Mouse (Mus musculus): ENCODE data around the gene Cmtm7. TPM values are rescaled to one million over a fixed set of nuclear protein-coding genes. Genes with fewer than 3 reads are reported as not detected.

Gene Cmtm7
- polyA plus RNA-seq, 1 experiment from 2014 or later: 12.2 TPM

- Histone ChIP-seq H3K4me3 (no peak overlapping the region), H3K36me3 (replicated peaks) (no peaks in the 10 kb centered on the region), H3K9ac (no peak overlapping the region), H3K27me3 (replicated peaks) (no peaks in the 10 kb centered on the region), H3K27ac (no peak overlapping the region), H3K4me2 (no peak overlapping the region), H3K9me3 (no peaks in the 10 kb centered on the region), H3K4me1 (peaks cover 7% of the 10 kb centered on the region)
- WGBS: 71% methylated on average over 4 of the region's 4 CpGs
- ATAC-seq (replicated peaks): no peak
Measured at GRCm38 (mm10) chr9:114775272-114775671, 6.4 kb downstream of the Cmtm7 start.

- no peaks in the 10 kb centered on the region for H3K27me3 ChIP-seq (replicated peaks)
- H3K27ac ChIP-seq: no peak overlapping the region
- H3K36me3 ChIP-seq (replicated peaks): no peaks in the 10 kb centered on the region
- no peak overlapping the region for H3K4me3 ChIP-seq
- H3K9ac ChIP-seq: no peak overlapping the region
- no peak overlapping the region for H3K4me2 ChIP-seq
- no peak for ATAC-seq (replicated peaks)
- WGBS: 83% methylated on average over 6 of the region's 6 CpGs
- no peaks in the 10 kb centered on the region for H3K9me3 ChIP-seq
- H3K4me1 ChIP-seq: peaks cover 3% of the 10 kb centered on the region; the same call in 1 of the 2 replicates
Measured at GRCm38 (mm10) chr9:114774629-114775028, 7.0 kb downstream of the Cmtm7 start.

- ATAC-seq (replicated peaks): no peak
- no peaks in the 10 kb centered on the region for H3K9me3 ChIP-seq
- no peak overlapping the region for H3K27ac ChIP-seq
- H3K4me3 ChIP-seq: no peak overlapping the region
- H3K4me1 ChIP-seq: peaks cover 3% of the 10 kb centered on the region; the same call in 1 of the 2 replicates
- H3K27me3 ChIP-seq (replicated peaks): no peaks in the 10 kb centered on the region
- H3K9ac ChIP-seq: no peak overlapping the region
- no peaks in the 10 kb centered on the region for H3K36me3 ChIP-seq (replicated peaks)
- H3K4me2 ChIP-seq: no peak overlapping the region
- WGBS: 89% methylated on average over 7 of the region's 7 CpGs
Measured at GRCm38 (mm10) chr9:114771565-114771964, 10.1 kb downstream of the Cmtm7 start.

GRCm38 (mm10) chr9:114770224-114770623, 11.4 kb downstream of the Cmtm7 start:
- Histone ChIP-seq H3K4me3 (no peak overlapping the region), H3K4me1 (peaks cover 2% of the 10 kb centered on the region; the same call in 1 of the 2 replicates), H3K27me3 (replicated peaks) (no peaks in the 10 kb centered on the region), H3K9ac (no peak overlapping the region), H3K9me3 (no peaks in the 10 kb centered on the region), H3K36me3 (replicated peaks) (no peaks in the 10 kb centered on the region), H3K27ac (no peak overlapping the region), H3K4me2 (no peak overlapping the region)
- ATAC-seq (replicated peaks): no peak
- WGBS: 88% methylated on average over 4 of the region's 4 CpGs

- Histone ChIP-seq H3K27ac (no peak overlapping the region), H3K36me3 (replicated peaks) (no peaks in the 10 kb centered on the region), H3K9me3 (no peaks in the 10 kb centered on the region), H3K4me3 (no peak overlapping the region), H3K4me2 (no peak overlapping the region), H3K4me1 (no peaks in the 10 kb centered on the region), H3K27me3 (replicated peaks) (no peaks in the 10 kb centered on the region), H3K9ac (no peak overlapping the region)
- ATAC-seq (replicated peaks): no peak
- 62% methylated on average over 10 of the region's 10 CpGs for WGBS
Measured at GRCm38 (mm10) chr9:114768066-114768465, 13.6 kb downstream of the Cmtm7 start.

GRCm38 (mm10) chr9:114767507-114767906, 14.1 kb downstream of the Cmtm7 start:
- Histone ChIP-seq H3K27me3 (replicated peaks) (no peaks in the 10 kb centered on the region), H3K4me2 (no peak overlapping the region), H3K4me3 (no peak overlapping the region), H3K4me1 (no peaks in the 10 kb centered on the region), H3K9me3 (no peaks in the 10 kb centered on the region), H3K27ac (no peak overlapping the region), H3K36me3 (replicated peaks) (no peaks in the 10 kb centered on the region), H3K9ac (no peak overlapping the region)
- 86% methylated on average over 2 of the region's 2 CpGs for WGBS
- no peak for ATAC-seq (replicated peaks)

GRCm38 (mm10) chr9:114767030-114767429, 14.6 kb downstream of the Cmtm7 start:
- Histone ChIP-seq H3K4me3 (no peak overlapping the region), H3K27ac (no peak overlapping the region), H3K36me3 (replicated peaks) (no peaks in the 10 kb centered on the region), H3K4me1 (no peaks in the 10 kb centered on the region), H3K9me3 (no peaks in the 10 kb centered on the region), H3K4me2 (no peak overlapping the region), H3K9ac (no peak overlapping the region), H3K27me3 (replicated peaks) (no peaks in the 10 kb centered on the region)
- ATAC-seq (replicated peaks): peak; percentile 82
- 57% methylated on average over 13 of the region's 13 CpGs for WGBS

GRCm38 (mm10) chr9:114763341-114763740, 18.3 kb downstream of the Cmtm7 start:
- Histone ChIP-seq H3K9me3 (no peaks in the 10 kb centered on the region), H3K27ac (no peak overlapping the region), H3K9ac (no peak overlapping the region), H3K4me2 (no peak overlapping the region), H3K4me1 (no peaks in the 10 kb centered on the region), H3K27me3 (replicated peaks) (no peaks in the 10 kb centered on the region), H3K36me3 (replicated peaks) (no peaks in the 10 kb centered on the region), H3K4me3 (no peak overlapping the region)
- ATAC-seq (replicated peaks): no peak
- 61% methylated on average over 13 of the region's 13 CpGs for WGBS

GRCm38 (mm10) chr9:114761848-114762247, 19.8 kb downstream of the Cmtm7 start:
- WGBS: 75% methylated on average over 11 of the region's 11 CpGs
- Histone ChIP-seq H3K4me1 (no peaks in the 10 kb centered on the region), H3K9me3 (no peaks in the 10 kb centered on the region), H3K4me2 (no peak overlapping the region), H3K9ac (no peak overlapping the region), H3K36me3 (replicated peaks) (no peaks in the 10 kb centered on the region), H3K27ac (no peak overlapping the region), H3K27me3 (replicated peaks) (no peaks in the 10 kb centered on the region), H3K4me3 (no peak overlapping the region)
- ATAC-seq (replicated peaks): no peak

- Histone ChIP-seq H3K36me3 (replicated peaks) (no peaks in the 10 kb centered on the region), H3K27ac (no peak overlapping the region), H3K27me3 (replicated peaks) (no peaks in the 10 kb centered on the region), H3K9me3 (no peaks in the 10 kb centered on the region), H3K9ac (no peak overlapping the region), H3K4me3 (no peak overlapping the region), H3K4me2 (no peak overlapping the region), H3K4me1 (no peaks in the 10 kb centered on the region)
- ATAC-seq (replicated peaks): no peak
- WGBS: 88% methylated on average over 5 of the region's 5 CpGs
Measured at GRCm38 (mm10) chr9:114760353-114760752, 21.3 kb downstream of the Cmtm7 start.

- Histone ChIP-seq H3K27me3 (replicated peaks) (no peaks in the 10 kb centered on the region), H3K4me3 (no peak overlapping the region), H3K4me2 (no peak overlapping the region), H3K36me3 (replicated peaks) (no peaks in the 10 kb centered on the region), H3K9me3 (no peaks in the 10 kb centered on the region), H3K4me1 (no peaks in the 10 kb centered on the region), H3K9ac (no peak overlapping the region), H3K27ac (no peak overlapping the region)
- 68% methylated on average over 4 of the region's 4 CpGs for WGBS
- ATAC-seq (replicated peaks): no peak
Measured at GRCm38 (mm10) chr9:114759886-114760285, 21.8 kb downstream of the Cmtm7 start.

- Histone ChIP-seq H3K9ac (no peak overlapping the region), H3K27me3 (replicated peaks) (no peaks in the 10 kb centered on the region), H3K36me3 (replicated peaks) (no peaks in the 10 kb centered on the region), H3K4me2 (no peak overlapping the region), H3K27ac (no peak overlapping the region), H3K4me3 (no peak overlapping the region), H3K4me1 (no peaks in the 10 kb centered on the region), H3K9me3 (no peaks in the 10 kb centered on the region)
- no peak for ATAC-seq (replicated peaks)
- WGBS: 89% methylated on average over 5 of the region's 5 CpGs
Measured at GRCm38 (mm10) chr9:114758801-114759200, 22.9 kb downstream of the Cmtm7 start.

- WGBS: 79% methylated on average over 7 of the region's 7 CpGs
Measured at GRCm38 (mm10) chr9:114758272-114758671, 23.4 kb downstream of the Cmtm7 start.

More at GRCm38 (mm10) chr9:114758272-114758671, 23.4 kb downstream of the Cmtm7 start:
- H3K4me1 ChIP-seq: no peaks in the 10 kb centered on the region; the same call in 1 of the 2 replicates
- H3K36me3 ChIP-seq (replicated peaks): no peaks in the 10 kb centered on the region
- H3K9ac ChIP-seq: no peak overlapping the region
- no peaks in the 10 kb centered on the region for H3K9me3 ChIP-seq
- no peak overlapping the region for H3K27ac ChIP-seq
- no peak overlapping the region for H3K4me2 ChIP-seq
- H3K27me3 ChIP-seq (replicated peaks): no peaks in the 10 kb centered on the region
- no peak overlapping the region for H3K4me3 ChIP-seq
- ATAC-seq (replicated peaks): no peak
